Mouse (Mus musculus) adrenal gland, postnatal 36 days (tissue): ENCODE measurements around the gene Metap2. TPM values are rescaled to one million over a fixed set of nuclear protein-coding genes. Genes with fewer than 3 reads are reported as not detected.

Source experiments
- DNase-seq, 2 experiments: peaks; one replicate each; pipeline ENCODE4 v3.0.0; 2021; ENCODE audit warnings: mixed read lengths in 1 of 2
- long read RNA-seq, 2 experiments: library from polyadenylated mRNA; stranded (forward); transcript quantifications; one replicate each; pipeline ENCODE4 v2.0.0; 2021; ENCODE audit warnings: borderline sequencing depth in 2 of 2
- total RNA-seq, 2 experiments: library from RNA; stranded (reverse); gene quantifications; 2 replicates each; pipeline ENCODE4 v1.2.3; 2021

The Metap2 gene
- 100 to 1,000 TPM; 181 to 185 TPM for total RNA-seq
- long read RNA-seq, experiment 1, full-length matches to known transcripts: 281 of 333 reads
- long read RNA-seq, experiment 1, partial matches to known transcripts: 25 of 333 reads
- long read RNA-seq, experiment 1, other reads (novel, unspliced or antisense): 27 of 333 reads
- long read RNA-seq, experiment 2, full-length matches to known transcripts: 78 of 87 reads
- long read RNA-seq, experiment 2, partial matches to known transcripts: 3 of 87 reads
- long read RNA-seq, experiment 2, other reads (novel, unspliced or antisense): 6 of 87 reads

- DNase-seq: no peak
Observed at GRCm38 (mm10) chr10:93897043-93897646, at the start of gene Metap2. Gene Metap2, minus strand, starts transcription at chr10:93897093.

- no peak for DNase-seq
Observed at GRCm38 (mm10) chr10:93945843-93946499, 49.1 kb upstream of the Metap2 start.

GRCm38 (mm10) chr10:93945364-93945763, 48.5 kb upstream of the Metap2 start:
- peak in 1 of 2 experiments; percentile 37 for DNase-seq

GRCm38 (mm10) chr10:93944241-93944640, 47.3 kb upstream of the Metap2 start:
- DNase-seq: peak; percentile 90 to 91

GRCm38 (mm10) chr10:93940279-93940678, 43.4 kb upstream of the Metap2 start:
- no peak for DNase-seq

GRCm38 (mm10) chr10:93939676-93940075, 42.8 kb upstream of the Metap2 start:
- no peak for DNase-seq

- no peak for DNase-seq
Observed at GRCm38 (mm10) chr10:93938844-93939271, 42.0 kb upstream of the Metap2 start.

GRCm38 (mm10) chr10:93933980-93934379, 37.1 kb upstream of the Metap2 start:
- DNase-seq: peak; percentile 80 to 81

GRCm38 (mm10) chr10:93932861-93933260, 36.0 kb upstream of the Metap2 start:
- DNase-seq: peak; percentile 76 to 80

- no peak for DNase-seq
Observed at GRCm38 (mm10) chr10:93932020-93932419, 35.1 kb upstream of the Metap2 start.

- DNase-seq: no peak
Observed at GRCm38 (mm10) chr10:93931431-93931830, 34.5 kb upstream of the Metap2 start.

- DNase-seq: no peak
Observed at GRCm38 (mm10) chr10:93930236-93930824, 33.4 kb upstream of the Metap2 start.

GRCm38 (mm10) chr10:93924666-93925065, 27.8 kb upstream of the Metap2 start:
- DNase-seq: no peak

GRCm38 (mm10) chr10:93921160-93921559, 24.3 kb upstream of the Metap2 start:
- no peak for DNase-seq

- DNase-seq: peak in 1 of 2 experiments; percentile 34
Observed at GRCm38 (mm10) chr10:93919227-93919626, 22.3 kb upstream of the Metap2 start.

- peak; percentile 68 to 80 for DNase-seq
Observed at GRCm38 (mm10) chr10:93918701-93919100, 21.8 kb upstream of the Metap2 start.

- DNase-seq: no peak
Observed at GRCm38 (mm10) chr10:93918087-93918486, 21.2 kb upstream of the Metap2 start.

- no peak for DNase-seq
Observed at GRCm38 (mm10) chr10:93916778-93917177, 19.9 kb upstream of the Metap2 start.

GRCm38 (mm10) chr10:93915531-93916275, 18.8 kb upstream of the Metap2 start:
- DNase-seq: no peak

- no peak for DNase-seq
Observed at GRCm38 (mm10) chr10:93913525-93913924, 16.6 kb upstream of the Metap2 start.

- DNase-seq: no peak
Observed at GRCm38 (mm10) chr10:93912917-93913316, 16.0 kb upstream of the Metap2 start.
